Mouse (Mus musculus): Measurements from ENCODE around the gene Vwde. TPM values are rescaled to one million over a fixed set of nuclear protein-coding genes. Genes with fewer than 3 reads are reported as not detected.

Gene Vwde
- polyA plus RNA-seq (2012; rRNA removed): 0.08 TPM in 2 replicates

GRCm38 (mm10) chr6:13224596-13225227 lies at the start of gene Vwde:
Gene Vwde (minus strand): TSS chr6:13224965.

Other genes with a start within 250 kb of the Vwde start
- 27.8 and 31.0 TPM in 2 replicates for gene Tmem106b, start 155.2 kb downstream of the Vwde start, polyA plus RNA-seq (2012; rRNA removed)